Mouse (Mus musculus): Measurements from ENCODE around the gene Tmcc1. TPM values are rescaled to one million over a fixed set of nuclear protein-coding genes. Genes with fewer than 3 reads are reported as not detected.

Gene Tmcc1
- total and polyA plus RNA-seq, 2 experiments from 2014 or later: 14.0 to 33.9 TPM

DNA sequence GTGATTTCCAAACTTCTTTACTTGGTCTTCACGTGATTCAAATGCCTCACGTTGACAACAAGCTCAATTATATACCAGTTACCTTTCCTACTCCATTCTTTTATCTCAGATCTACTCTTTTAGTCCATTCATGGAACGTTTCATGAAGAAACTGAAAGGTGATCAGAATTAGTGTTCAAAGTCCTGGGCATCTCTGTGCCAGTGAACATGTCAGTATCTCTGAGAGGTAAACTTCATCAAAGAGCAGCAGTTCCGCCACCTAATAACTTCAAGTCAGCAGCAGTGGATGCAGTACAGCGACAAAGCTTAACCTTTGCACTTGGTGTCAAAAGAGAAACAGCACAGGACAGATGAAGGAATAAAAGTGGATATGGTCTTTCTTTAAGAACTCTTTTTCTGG, 112.5 kb downstream of the Tmcc1 start:
- H3K4me2 ChIP-seq (ENCODE audit: low read depth, low read length): no peak overlapping the region
- H3K9ac ChIP-seq (replicated peaks; ENCODE audit: low read length): no peak overlapping the region
- no peaks in the 10 kb centered on the region for H3K4me1 ChIP-seq (ENCODE audit: insufficient read depth, low read length)
- no peak for DNase-seq (ENCODE audit: low spot score)
- no peak overlapping the region for H3K4me3 ChIP-seq (ENCODE audit: low read length)
- H3K27me3 ChIP-seq (ENCODE audit: insufficient read depth, low read length): no peaks in the 10 kb centered on the region
- H3K27ac ChIP-seq: no peak overlapping the region
- no peaks in the 10 kb centered on the region for H3K36me3 ChIP-seq (ENCODE audit: insufficient read depth, low read length)
- no peak for ATAC-seq
- WGBS: 87% methylated on average over 5 of the region's 5 CpGs
- H3K9me3 ChIP-seq (ENCODE audit: low read length): no peaks in the 10 kb centered on the region
- TF ChIP-seq CTCF (IDR thresholded peaks at IDR 0.05; ENCODE audit: low read depth): no peak

DNA sequence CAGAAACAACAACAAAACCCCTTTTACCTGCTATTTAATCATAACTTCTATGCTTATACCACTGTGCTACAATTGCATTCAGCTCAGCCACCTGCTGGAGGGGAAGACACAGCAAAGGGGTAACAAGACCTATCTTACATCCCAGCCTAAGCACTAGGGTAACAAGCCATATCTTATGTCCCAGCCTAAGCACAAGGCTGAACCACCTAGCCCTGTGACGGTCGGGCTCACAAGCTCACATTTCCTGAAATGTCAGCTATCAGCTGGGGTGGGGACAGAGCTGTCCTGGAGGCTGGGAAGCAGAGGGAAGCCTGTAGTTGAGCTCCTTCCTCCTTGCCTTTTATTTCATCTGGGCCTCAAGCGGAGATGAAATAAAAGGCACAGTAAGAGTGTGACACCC, 115.7 kb downstream of the Tmcc1 start:
- H3K4me2 ChIP-seq (ENCODE audit: low read depth, low read length): no peak overlapping the region
- peaks cover 9% of the 10 kb centered on the region for H3K4me1 ChIP-seq (ENCODE audit: insufficient read depth, low read length)
- no peak for DNase-seq (ENCODE audit: low spot score)
- H3K9ac ChIP-seq (replicated peaks; ENCODE audit: low read length): no peak overlapping the region
- no peak overlapping the region for H3K27ac ChIP-seq
- ATAC-seq: no peak
- H3K9me3 ChIP-seq (ENCODE audit: low read length): no peaks in the 10 kb centered on the region
- H3K4me3 ChIP-seq (ENCODE audit: low read length): no peak overlapping the region
- 62% methylated on average over 3 of the region's 3 CpGs for WGBS
- no peaks in the 10 kb centered on the region for H3K27me3 ChIP-seq (ENCODE audit: insufficient read depth, low read length)
- no peak for TF ChIP-seq CTCF (IDR thresholded peaks at IDR 0.05; ENCODE audit: low read depth)
- H3K36me3 ChIP-seq (ENCODE audit: insufficient read depth, low read length): no peaks in the 10 kb centered on the region

DNA sequence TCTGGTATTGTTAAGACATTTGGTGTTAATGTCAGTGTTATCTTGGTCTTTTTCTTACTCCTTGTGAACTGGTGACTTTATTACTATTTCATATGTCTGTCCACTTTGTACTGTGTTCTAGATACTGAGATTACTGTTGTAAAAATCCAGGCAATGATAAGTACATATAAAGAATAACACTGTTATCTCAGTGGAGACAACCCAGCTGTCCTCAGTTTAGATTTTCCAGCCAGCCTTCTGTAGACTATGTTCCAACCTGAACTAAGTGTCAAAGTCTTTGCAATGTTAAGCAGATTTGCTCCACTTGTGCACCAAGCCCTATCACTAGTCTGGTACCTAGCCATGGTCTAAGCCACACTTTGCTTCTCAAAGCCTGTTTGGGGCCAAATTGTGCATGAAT, 118.4 kb downstream of the Tmcc1 start:
- no peak overlapping the region for H3K27ac ChIP-seq
- no peak overlapping the region for H3K4me2 ChIP-seq (ENCODE audit: low read depth, low read length)
- H3K9me3 ChIP-seq (ENCODE audit: low read length): no peaks in the 10 kb centered on the region
- peaks cover 9% of the 10 kb centered on the region for H3K4me1 ChIP-seq (ENCODE audit: insufficient read depth, low read length)
- ATAC-seq (no peak), DNase-seq (ENCODE audit: low spot score) (no peak)
- H3K36me3 ChIP-seq (ENCODE audit: insufficient read depth, low read length): no peaks in the 10 kb centered on the region
- H3K27me3 ChIP-seq (ENCODE audit: insufficient read depth, low read length): no peaks in the 10 kb centered on the region
- no peak overlapping the region for H3K4me3 ChIP-seq (ENCODE audit: low read length)
- no peak for TF ChIP-seq CTCF (IDR thresholded peaks at IDR 0.05; ENCODE audit: low read depth)
- no peak overlapping the region for H3K9ac ChIP-seq (replicated peaks; ENCODE audit: low read length)

DNA sequence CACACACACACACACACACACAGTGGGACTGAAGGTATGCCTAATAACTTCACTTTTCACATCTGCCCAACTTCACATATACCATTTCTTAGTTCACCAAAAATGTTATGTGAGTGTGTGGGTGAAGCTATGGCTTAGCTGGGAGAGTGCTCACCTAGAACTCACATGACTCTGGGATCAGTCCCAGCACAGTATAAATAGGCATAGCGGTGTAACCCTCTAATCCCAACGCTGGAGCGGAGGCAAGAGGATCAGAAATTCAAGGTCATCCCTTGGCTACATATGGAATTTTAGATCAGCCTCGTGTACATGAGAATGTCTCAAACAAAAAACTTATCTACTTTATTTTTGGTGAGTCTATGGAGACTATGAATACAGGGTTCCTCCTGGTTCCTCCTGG, 119.7 kb downstream of the Tmcc1 start:
- H3K4me3 ChIP-seq (ENCODE audit: low read length): no peak overlapping the region
- TF ChIP-seq CTCF (IDR thresholded peaks at IDR 0.05; ENCODE audit: low read depth): no peak
- no peak overlapping the region for H3K4me2 ChIP-seq (ENCODE audit: low read depth, low read length)
- H3K36me3 ChIP-seq (ENCODE audit: insufficient read depth, low read length): no peaks in the 10 kb centered on the region
- no peak overlapping the region for H3K27ac ChIP-seq
- no peaks in the 10 kb centered on the region for H3K27me3 ChIP-seq (ENCODE audit: insufficient read depth, low read length)
- ATAC-seq: no peak
- H3K4me1 ChIP-seq (ENCODE audit: insufficient read depth, low read length): peaks cover 9% of the 10 kb centered on the region
- WGBS: 86% methylated on average over 4 of the region's 4 CpGs
- no peak for DNase-seq (ENCODE audit: low spot score)
- no peak overlapping the region for H3K9ac ChIP-seq (replicated peaks; ENCODE audit: low read length)
- no peaks in the 10 kb centered on the region for H3K9me3 ChIP-seq (ENCODE audit: low read length)

DNA sequence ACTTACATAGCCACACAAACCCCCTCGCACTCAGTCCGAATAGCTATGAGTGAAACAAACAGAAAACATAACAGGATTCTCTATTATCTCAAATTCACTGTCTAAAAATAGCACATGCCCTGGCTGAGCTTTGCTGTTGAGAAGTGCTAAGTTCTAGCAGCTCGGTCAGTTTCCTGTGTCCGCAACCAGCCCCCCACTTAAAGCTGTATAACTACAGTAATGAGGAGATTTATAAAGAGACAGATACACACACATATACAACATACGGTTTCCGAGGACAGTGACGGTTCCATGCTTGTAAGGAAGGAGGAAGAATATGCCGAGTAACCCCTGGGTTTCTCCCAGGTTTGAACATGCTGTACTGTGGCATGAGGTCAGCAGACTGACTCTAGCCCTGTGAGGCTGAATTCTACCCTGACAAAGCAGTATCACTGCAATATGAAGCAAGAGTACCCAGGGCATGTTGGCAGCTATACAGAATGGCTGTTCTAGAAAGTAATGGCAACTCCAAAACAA, 120.5 kb downstream of the Tmcc1 start:
- H3K27ac ChIP-seq: peak overlapping the region; percentile 43
- H3K36me3 ChIP-seq (ENCODE audit: insufficient read depth, low read length): no peaks in the 10 kb centered on the region
- peak overlapping the region; percentile 37 for H3K4me2 ChIP-seq (ENCODE audit: low read depth, low read length)
- H3K4me1 ChIP-seq (ENCODE audit: insufficient read depth, low read length): peaks cover 9% of the 10 kb centered on the region
- peak; percentile 28 for DNase-seq (ENCODE audit: low spot score)
- no peaks in the 10 kb centered on the region for H3K27me3 ChIP-seq (ENCODE audit: insufficient read depth, low read length)
- ATAC-seq: no peak
- no peaks in the 10 kb centered on the region for H3K9me3 ChIP-seq (ENCODE audit: low read length)
- no peak overlapping the region for H3K4me3 ChIP-seq (ENCODE audit: low read length)
- no peak for TF ChIP-seq CTCF (IDR thresholded peaks at IDR 0.05; ENCODE audit: low read depth)
- no peak overlapping the region for H3K9ac ChIP-seq (replicated peaks; ENCODE audit: low read length)
- 28% methylated on average over 8 of the region's 8 CpGs for WGBS

DNA sequence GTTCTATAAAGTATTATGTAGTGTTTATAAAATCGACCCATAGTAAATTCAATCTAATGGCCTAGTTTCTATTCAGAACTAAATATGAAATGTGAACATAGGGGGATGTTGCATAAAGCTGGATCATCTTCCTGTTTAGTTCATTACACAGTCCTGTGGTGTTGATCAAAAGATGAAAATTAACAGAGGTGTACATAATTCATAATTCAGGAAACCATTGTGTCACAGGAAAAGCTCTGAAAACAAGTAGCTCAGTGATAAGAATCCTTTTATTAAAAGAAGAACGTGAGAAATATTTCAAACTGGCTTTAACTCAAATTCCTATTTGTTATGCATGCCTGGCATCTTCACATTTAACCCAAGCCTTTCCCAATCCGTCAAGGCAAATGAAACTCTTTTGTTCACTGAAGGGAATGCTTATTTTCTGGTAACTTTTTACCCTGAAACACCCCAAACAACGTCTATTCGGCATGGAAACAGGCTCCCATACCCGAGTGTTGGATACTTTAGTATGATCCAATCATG, 121.0 kb downstream of the Tmcc1 start:
- H3K9me3 ChIP-seq (ENCODE audit: low read length): no peaks in the 10 kb centered on the region
- H3K4me2 ChIP-seq (ENCODE audit: low read depth, low read length): peak overlapping the region; percentile 37; the same call in 1 of the 2 replicates
- H3K36me3 ChIP-seq (ENCODE audit: insufficient read depth, low read length): no peaks in the 10 kb centered on the region
- ATAC-seq (no peak), DNase-seq (ENCODE audit: low spot score) (peak; percentile 23)
- no peaks in the 10 kb centered on the region for H3K27me3 ChIP-seq (ENCODE audit: insufficient read depth, low read length)
- peaks cover 9% of the 10 kb centered on the region for H3K4me1 ChIP-seq (ENCODE audit: insufficient read depth, low read length)
- no peak for TF ChIP-seq CTCF (IDR thresholded peaks at IDR 0.05; ENCODE audit: low read depth)
- peak overlapping the region; percentile 43 for H3K27ac ChIP-seq
- no peak overlapping the region for H3K9ac ChIP-seq (replicated peaks; ENCODE audit: low read length)
- H3K4me3 ChIP-seq (ENCODE audit: low read length): no peak overlapping the region
- WGBS: 19% methylated on average over 6 of the region's 6 CpGs

DNA sequence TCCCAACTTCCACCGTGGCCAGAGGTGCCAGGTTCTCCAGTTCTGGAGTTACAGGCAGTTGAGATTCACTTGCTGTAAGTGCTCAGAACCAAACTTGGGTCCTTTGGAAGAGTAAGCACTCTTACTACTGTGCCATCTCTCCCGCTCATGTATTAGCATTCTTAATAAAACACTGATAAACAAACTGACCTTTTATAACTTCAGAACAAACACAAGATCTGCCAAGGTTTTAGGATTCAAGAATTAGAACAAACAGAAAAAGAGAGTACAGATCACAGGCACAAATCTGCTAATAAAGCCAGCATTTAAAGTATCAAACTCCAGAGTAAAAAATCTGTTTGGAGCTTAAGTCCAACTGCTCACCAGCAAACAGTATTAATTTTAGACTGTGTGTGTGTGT, 121.5 kb downstream of the Tmcc1 start:
- DNase-seq (ENCODE audit: low spot score) (no peak), ATAC-seq (no peak)
- Histone ChIP-seq H3K4me2 (ENCODE audit: low read depth, low read length) (peak overlapping the region; percentile 37; the same call in 1 of the 2 replicates), H3K36me3 (ENCODE audit: insufficient read depth, low read length) (no peaks in the 10 kb centered on the region), H3K4me3 (ENCODE audit: low read length) (no peak overlapping the region), H3K9me3 (ENCODE audit: low read length) (no peaks in the 10 kb centered on the region), H3K4me1 (ENCODE audit: insufficient read depth, low read length) (peaks cover 9% of the 10 kb centered on the region), H3K27ac (no peak overlapping the region), H3K27me3 (ENCODE audit: insufficient read depth, low read length) (no peaks in the 10 kb centered on the region), H3K9ac (replicated peaks; ENCODE audit: low read length) (no peak overlapping the region)
- WGBS: 81% methylated on average over 2 of the region's 2 CpGs
- TF ChIP-seq CTCF (IDR thresholded peaks at IDR 0.05; ENCODE audit: low read depth): no peak

Measured in hindbrain, postnatal 0 days (tissue).